In the genomic region with DNA sequence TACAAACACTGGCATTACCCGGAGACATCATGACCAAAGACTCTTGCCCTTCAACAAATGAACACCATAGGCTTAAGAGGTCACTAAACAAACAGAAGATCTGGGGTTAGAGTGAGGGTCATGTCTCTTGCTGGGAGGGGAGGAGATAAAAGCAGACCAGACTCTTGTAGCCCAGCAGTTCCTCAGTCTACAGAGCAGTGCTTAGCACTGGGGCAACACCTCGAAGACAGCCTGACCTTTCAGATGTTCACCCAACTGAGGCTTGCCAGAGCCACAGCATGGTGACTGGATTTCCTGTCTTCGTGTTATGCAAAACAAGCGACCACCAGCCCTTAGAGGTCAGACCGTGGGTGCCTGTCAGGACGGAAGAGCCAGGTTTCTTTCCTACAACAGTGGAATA, we compare ENCODE assay signal across 15 mouse cellular contexts.
A peak's percentile ranks its signal among the peaks of the same experiment; 100 is the strongest.
DNase-seq lines count a peak whose midpoint lies in the region; ATAC-seq lines count a peak whose summit lies in the region.
"Had no signal": no experiment of that assay in that cellular context is flagged by ENCODE, and none has a peak within 500 bp of the region (broad histone marks: within the 10 kb centered on the region; RNA-seq: fewer than 3 reads in every experiment).

No protein-coding gene starts in this region.

- DNase-seq in embryo, embryonic 10 days (ENCODE audit: low spot score) = peak; percentile 58
- DNase-seq in embryo, embryonic 11 days = no peak
- DNase-seq in CD8-positive naive resting alpha-beta T cell, adult 2 months (ENCODE audit: low read depth in 2 of 2, low spot score in 2 of 2) = peak; percentile 10 to 21
- peak; percentile 30 for DNase-seq in thymus, postnatal 14 days
- DNase-seq in left cerebral cortex, postnatal 14 days (ENCODE audit: low spot score in 2 of 2) = no peak
- DNase-seq in heart, adult 18-20 months = no peak
- DNase-seq: cerebellum, adult 11-12 months; kidney, adult 9 months; right cerebral cortex, postnatal 4 days had no signal

- peaks cover 13% of the 10 kb centered on the region for H3K36me3 ChIP-seq in midbrain, embryonic 16.5 days (ENCODE audit: control insufficient read depth, insufficient read depth, low read length)

- H3K4me3 ChIP-seq in midbrain, embryonic 16.5 days (ENCODE audit: low read depth, low read length) = no peak overlapping the region
- H3K4me3 ChIP-seq: layer of hippocampus, adult 2 months had no signal

- no peak overlapping the region for H3K4me2 ChIP-seq in midbrain, embryonic 16.5 days (ENCODE audit: low read length)
- H3K4me2 ChIP-seq: liver, embryonic 11.5 days had no signal

- H3K9me3 ChIP-seq in midbrain, embryonic 16.5 days (replicated peaks; ENCODE audit: control insufficient read depth, low read length, poor library complexity, severe bottlenecking) = no peaks in the 10 kb centered on the region

- peaks cover 4% of the 10 kb centered on the region; the same call in 1 of the 2 replicates for H3K4me1 ChIP-seq in midbrain, embryonic 16.5 days (ENCODE audit: control insufficient read depth, insufficient read depth, low read length)

- no peak overlapping the region for H3K9ac ChIP-seq in midbrain, embryonic 16.5 days (ENCODE audit: low read depth, low read length)

- no peaks in the 10 kb centered on the region for H3K27me3 ChIP-seq in midbrain, embryonic 16.5 days (ENCODE audit: control insufficient read depth, insufficient read depth, low read depth, low read length)

- WGBS in midbrain, embryonic 16.5 days = 11% methylated on average over 6 of the region's 6 CpGs

- no peak overlapping the region for H3K27ac ChIP-seq in midbrain, embryonic 16.5 days (ENCODE audit: low read length)
- H3K27ac ChIP-seq: hindbrain, postnatal 0 days; layer of hippocampus, adult 2 months had no signal

- intact Hi-C loops in left cerebral cortex, postnatal 14 days (cut with DNase I) = no loop called here

- peak; percentile 13; the same call in 1 of the 2 replicates for ATAC-seq in granulocyte monocyte progenitor cell, adult 5-6 weeks (replicated peaks; ENCODE audit: poor library complexity, severe bottlenecking)
- no peak for ATAC-seq in midbrain, embryonic 16.5 days
- ATAC-seq: hindbrain, postnatal 0 days; lung, postnatal 0 days had no signal

Comparison
In these comparisons a context has a peak if more than half of its experiments do, and no peak if none do; other contexts are left out.
1. DNase-seq: peak in embryo, embryonic 10 days (single experiment), CD8-positive naive resting alpha-beta T cell, adult 2 months (2 of 2) and thymus, postnatal 14 days (single experiment); none in embryo, embryonic 11 days (single experiment), left cerebral cortex, postnatal 14 days (0 of 2) and heart, adult 18-20 months (0 of 2).